14 mouse cellular contexts compared by ENCODE assay signal in the genomic region with DNA sequence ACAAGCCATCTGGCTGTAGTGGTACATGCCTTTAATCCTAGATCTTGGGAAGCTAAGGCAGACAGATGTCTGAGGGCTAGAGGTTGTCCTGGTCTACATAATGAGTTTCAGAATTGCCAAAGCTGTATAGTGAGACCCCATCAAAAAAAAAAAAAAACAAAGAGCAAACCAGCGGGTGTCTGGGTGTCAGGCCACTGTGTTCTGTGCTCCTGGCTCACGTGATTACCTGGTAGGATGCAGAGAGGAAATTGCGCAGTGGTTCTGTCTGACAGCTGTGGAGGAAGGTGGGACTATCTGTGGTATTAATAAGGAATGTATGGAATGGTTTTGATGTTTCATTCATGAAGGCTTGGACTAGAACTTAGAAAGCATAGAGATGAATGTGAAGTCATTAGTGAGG.
"Had no signal": no experiment of that assay in that cellular context is flagged by ENCODE, and none has a peak within 500 bp of the region (broad histone marks: within the 10 kb centered on the region; RNA-seq: fewer than 3 reads in every experiment).

No protein-coding gene starts in this region.

- DNase-seq: liver, postnatal 0 days; lung, adult 2 months; lung, postnatal 14 days; lung, postnatal 36 days; midbrain, embryonic 14.5 days; right cerebral cortex, adult 18-20 months; right cerebral cortex, postnatal 25 days; right cerebral cortex, postnatal 4 days; spleen, adult 18-20 months; thymus, adult 18-20 months; thymus, postnatal 25 days; thymus, postnatal 4 days had no signal

- ATAC-seq: liver, postnatal 0 days; lung, postnatal 0 days; midbrain, embryonic 16.5 days had no signal
